Mouse (Mus musculus): ENCODE results near the gene Vstm2l. TPM values are rescaled to one million over a fixed set of nuclear protein-coding genes. Genes with fewer than 3 reads are reported as not detected.

Gene Vstm2l
- polyA plus RNA-seq, 1 experiment from 2014 or later = 11.0 TPM

DNA sequence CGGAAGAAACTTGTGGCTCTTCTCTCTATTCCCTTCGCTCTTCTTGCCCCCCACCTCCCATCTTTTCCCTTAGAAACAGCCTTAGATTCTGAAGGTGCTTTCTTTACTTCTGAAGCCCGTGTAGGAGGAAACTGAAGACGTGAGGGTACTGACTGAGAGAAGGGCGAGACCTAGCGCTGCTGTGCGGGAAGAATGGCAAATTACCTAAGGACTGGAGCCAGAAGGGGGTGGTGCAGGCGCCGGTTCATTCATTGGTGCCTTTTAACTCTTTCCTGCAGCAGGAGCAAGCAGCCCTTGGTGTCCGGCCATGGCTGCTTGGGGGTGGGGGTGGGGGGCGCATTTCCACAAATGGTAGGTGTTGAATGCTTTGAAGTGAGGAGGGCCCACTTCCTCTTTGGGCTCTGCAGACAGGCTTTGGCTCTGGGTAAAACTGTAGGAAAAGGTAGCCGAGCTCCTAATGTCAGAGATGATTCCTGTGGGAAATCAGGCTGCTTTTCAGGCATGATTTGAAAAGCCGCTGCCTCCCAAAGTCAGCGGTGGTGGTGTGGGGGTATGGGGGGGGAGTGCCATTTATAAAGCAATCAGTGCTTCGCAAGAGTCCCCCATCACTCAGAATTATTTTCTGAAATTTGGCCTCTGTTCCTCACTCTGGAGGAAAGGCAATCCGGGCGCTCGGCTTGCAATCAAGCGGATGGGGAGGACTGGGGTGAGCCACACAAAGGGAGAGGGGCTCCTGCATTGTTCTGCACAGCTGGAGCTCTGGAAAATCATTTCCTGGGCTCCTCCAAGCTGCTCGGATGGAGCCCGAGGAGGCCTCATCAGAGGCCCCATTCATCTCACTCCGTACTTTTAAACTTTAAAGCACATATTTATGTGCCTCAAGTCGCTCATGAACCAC, 60.4 kb downstream of the Vstm2l start:
- 1% methylated on average over 23 of the region's 23 CpGs for WGBS
- H3K4me1 ChIP-seq (ENCODE audit: control insufficient read depth, insufficient read depth, low read length) = peaks cover 19% of the 10 kb centered on the region
- DNase-seq (ENCODE audit: low spot score) = peak; percentile 58
- H3K9ac ChIP-seq (ENCODE audit: low read length) = peak overlapping the region; percentile 42
- peak overlapping the region; percentile 33 for H3K4me2 ChIP-seq (ENCODE audit: low read depth)
- H3K27me3 ChIP-seq (ENCODE audit: control insufficient read depth, insufficient read depth, low read length) = no peaks in the 10 kb centered on the region
- H3K9me3 ChIP-seq (ENCODE audit: control insufficient read depth, low read length) = no peaks in the 10 kb centered on the region
- no peak overlapping the region for H3K4me3 ChIP-seq (ENCODE audit: low read depth, low read length)
- peak overlapping the region; percentile 81 for H3K27ac ChIP-seq (ENCODE audit: low read depth, low read length)
- no peaks in the 10 kb centered on the region for H3K36me3 ChIP-seq (ENCODE audit: control insufficient read depth, insufficient read depth, low read length)
- no peak; the same call in 1 of the 2 replicates for ATAC-seq (ENCODE audit: insufficient read depth, low FRiP score, low TSS enrichment)

DNA sequence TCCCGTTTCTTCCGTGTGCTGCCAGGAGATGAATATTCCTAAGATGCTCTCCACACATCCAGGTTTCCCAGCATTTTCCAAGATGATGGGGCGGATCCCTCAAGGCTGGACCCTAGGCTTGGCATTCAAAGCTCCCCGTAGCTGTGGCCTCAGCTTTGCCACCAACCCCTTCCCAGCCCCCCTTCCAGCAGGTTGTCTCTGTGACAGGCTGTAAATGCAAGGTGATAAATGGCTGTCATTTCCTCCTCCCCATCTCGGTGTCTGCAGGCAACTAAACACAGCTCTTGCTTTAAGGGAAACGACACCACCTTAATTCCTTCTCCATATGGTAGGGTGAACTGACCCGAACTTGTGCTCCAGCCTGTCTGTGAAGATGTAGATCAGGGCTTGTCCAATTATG, 61.1 kb downstream of the Vstm2l start:
- ATAC-seq (ENCODE audit: insufficient read depth, low FRiP score, low TSS enrichment) (peak; percentile 45; the same call in 1 of the 2 replicates), DNase-seq (ENCODE audit: low spot score) (peak; percentile 60)
- Histone ChIP-seq H3K9me3 (ENCODE audit: control insufficient read depth, low read length) (no peaks in the 10 kb centered on the region), H3K9ac (ENCODE audit: low read length) (peak overlapping the region; percentile 42), H3K4me1 (ENCODE audit: control insufficient read depth, insufficient read depth, low read length) (peaks cover 17% of the 10 kb centered on the region), H3K4me2 (ENCODE audit: low read depth) (peak overlapping the region; percentile 33), H3K27ac (ENCODE audit: low read depth, low read length) (peak overlapping the region; percentile 81), H3K36me3 (ENCODE audit: control insufficient read depth, insufficient read depth, low read length) (no peaks in the 10 kb centered on the region), H3K27me3 (ENCODE audit: control insufficient read depth, insufficient read depth, low read length) (no peaks in the 10 kb centered on the region), H3K4me3 (ENCODE audit: low read depth, low read length) (no peak overlapping the region)
- 0% methylated on average over 7 of the region's 7 CpGs for WGBS

DNA sequence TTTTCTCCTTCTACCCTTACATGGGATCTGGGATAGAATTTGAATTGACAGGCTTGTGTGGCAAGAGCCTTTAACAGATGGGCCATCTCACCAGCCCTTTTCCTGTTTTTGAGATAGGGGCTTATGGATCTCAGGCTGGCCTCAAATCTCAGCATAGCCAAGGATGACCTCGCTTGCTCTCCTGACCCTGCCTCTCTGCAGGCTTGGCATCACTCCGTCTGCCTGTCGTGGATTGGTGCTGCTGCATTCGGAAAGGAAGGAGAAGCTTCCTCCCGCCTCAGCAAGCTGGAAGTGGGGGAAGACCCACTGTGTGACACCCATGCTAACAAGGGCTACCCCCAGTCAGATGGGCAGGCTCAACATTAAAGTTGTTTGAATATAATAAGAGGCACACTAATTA, 64.8 kb downstream of the Vstm2l start:
- Histone ChIP-seq H3K4me1 (ENCODE audit: control insufficient read depth, insufficient read depth, low read length) (peaks cover 16% of the 10 kb centered on the region), H3K4me3 (ENCODE audit: low read depth, low read length) (no peak overlapping the region), H3K9ac (ENCODE audit: low read length) (no peak overlapping the region), H3K9me3 (ENCODE audit: control insufficient read depth, low read length) (no peaks in the 10 kb centered on the region), H3K4me2 (ENCODE audit: low read depth) (no peak overlapping the region), H3K27ac (ENCODE audit: low read depth, low read length) (no peak overlapping the region), H3K27me3 (ENCODE audit: control insufficient read depth, insufficient read depth, low read length) (no peaks in the 10 kb centered on the region), H3K36me3 (ENCODE audit: control insufficient read depth, insufficient read depth, low read length) (no peaks in the 10 kb centered on the region; the same call in 1 of the 2 replicates)
- DNase-seq (ENCODE audit: low spot score) (no peak), ATAC-seq (ENCODE audit: insufficient read depth, low FRiP score, low TSS enrichment) (no peak)
- WGBS = 69% methylated on average over 5 of the region's 5 CpGs

GRCm38 (mm10) chr2:157982727-157983126, 68.3 kb downstream of the Vstm2l start:
- ATAC-seq (ENCODE audit: insufficient read depth, low FRiP score, low TSS enrichment) (no peak), DNase-seq (ENCODE audit: low spot score) (no peak)
- H3K27me3 ChIP-seq (ENCODE audit: control insufficient read depth, insufficient read depth, low read length) = no peaks in the 10 kb centered on the region
- no peak overlapping the region for H3K9ac ChIP-seq (ENCODE audit: low read length)
- H3K27ac ChIP-seq (ENCODE audit: low read depth, low read length) = no peak overlapping the region
- H3K9me3 ChIP-seq (ENCODE audit: control insufficient read depth, low read length) = no peaks in the 10 kb centered on the region
- no peaks in the 10 kb centered on the region for H3K4me1 ChIP-seq (ENCODE audit: control insufficient read depth, insufficient read depth, low read length)
- H3K36me3 ChIP-seq (ENCODE audit: control insufficient read depth, insufficient read depth, low read length) = no peaks in the 10 kb centered on the region; the same call in 1 of the 2 replicates
- no peak overlapping the region for H3K4me3 ChIP-seq (ENCODE audit: low read depth, low read length)
- 90% methylated on average over 3 of the region's 3 CpGs for WGBS
- H3K4me2 ChIP-seq (ENCODE audit: low read depth) = no peak overlapping the region

DNA sequence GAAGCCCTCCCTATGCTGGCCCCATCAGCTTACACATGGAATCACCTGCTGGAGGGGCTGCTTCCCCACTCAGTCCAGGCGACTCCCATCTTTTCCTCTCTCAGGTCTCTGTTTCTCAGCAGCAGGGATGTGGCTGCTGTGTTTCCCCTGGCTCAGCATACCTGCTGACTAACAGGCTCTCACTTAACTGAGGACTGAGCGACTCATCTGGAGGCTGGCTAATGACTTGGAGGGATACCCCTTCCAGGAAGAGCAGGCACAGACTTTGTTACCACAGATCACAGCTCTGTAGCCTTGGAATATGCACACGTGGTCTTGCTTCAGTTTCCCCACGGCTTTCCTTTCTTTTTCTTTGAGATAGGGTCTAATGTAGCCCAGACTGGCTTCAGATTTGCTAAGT, 68.8 kb downstream of the Vstm2l start:
- DNase-seq (ENCODE audit: low spot score) = no peak
- WGBS = 90% methylated on average over 4 of the region's 4 CpGs
- Histone ChIP-seq H3K4me1 (ENCODE audit: control insufficient read depth, insufficient read depth, low read length) (no peaks in the 10 kb centered on the region; the same call in 1 of the 2 replicates), H3K27ac (ENCODE audit: low read depth, low read length) (no peak overlapping the region), H3K9ac (ENCODE audit: low read length) (no peak overlapping the region), H3K36me3 (ENCODE audit: control insufficient read depth, insufficient read depth, low read length) (no peaks in the 10 kb centered on the region; the same call in 1 of the 2 replicates), H3K27me3 (ENCODE audit: control insufficient read depth, insufficient read depth, low read length) (no peaks in the 10 kb centered on the region), H3K4me3 (ENCODE audit: low read depth, low read length) (no peak overlapping the region), H3K9me3 (ENCODE audit: control insufficient read depth, low read length) (no peaks in the 10 kb centered on the region), H3K4me2 (ENCODE audit: low read depth) (no peak overlapping the region)
- ATAC-seq (ENCODE audit: insufficient read depth, low FRiP score, low TSS enrichment) = no peak

- no peaks in the 10 kb centered on the region; the same call in 1 of the 2 replicates for H3K36me3 ChIP-seq (ENCODE audit: control insufficient read depth, insufficient read depth, low read length)
- WGBS = 84% methylated on average over 4 of the region's 4 CpGs
- no peaks in the 10 kb centered on the region for H3K27me3 ChIP-seq (ENCODE audit: control insufficient read depth, insufficient read depth, low read length)
- no peaks in the 10 kb centered on the region for H3K9me3 ChIP-seq (ENCODE audit: control insufficient read depth, low read length)
- H3K4me2 ChIP-seq (ENCODE audit: low read depth) = no peak overlapping the region
- no peak for DNase-seq (ENCODE audit: low spot score)
- no peak overlapping the region for H3K9ac ChIP-seq (ENCODE audit: low read length)
- H3K27ac ChIP-seq (ENCODE audit: low read depth, low read length) = no peak overlapping the region
- no peak for ATAC-seq (ENCODE audit: insufficient read depth, low FRiP score, low TSS enrichment)
- no peak overlapping the region for H3K4me3 ChIP-seq (ENCODE audit: low read depth, low read length)
- peaks cover 2% of the 10 kb centered on the region; the same call in 1 of the 2 replicates for H3K4me1 ChIP-seq (ENCODE audit: control insufficient read depth, insufficient read depth, low read length)
These were observed 71.2 kb downstream of the Vstm2l start for GRCm38 (mm10) chr2:157985611-157986010.

GRCm38 (mm10) chr2:157986235-157986634, 71.8 kb downstream of the Vstm2l start:
- no peak for ATAC-seq (ENCODE audit: insufficient read depth, low FRiP score, low TSS enrichment)
- Histone ChIP-seq H3K9me3 (ENCODE audit: control insufficient read depth, low read length) (no peaks in the 10 kb centered on the region), H3K4me3 (ENCODE audit: low read depth, low read length) (no peak overlapping the region), H3K9ac (ENCODE audit: low read length) (no peak overlapping the region), H3K4me1 (ENCODE audit: control insufficient read depth, insufficient read depth, low read length) (peaks cover 2% of the 10 kb centered on the region; the same call in 1 of the 2 replicates), H3K4me2 (ENCODE audit: low read depth) (no peak overlapping the region), H3K27me3 (ENCODE audit: control insufficient read depth, insufficient read depth, low read length) (no peaks in the 10 kb centered on the region), H3K36me3 (ENCODE audit: control insufficient read depth, insufficient read depth, low read length) (no peaks in the 10 kb centered on the region; the same call in 1 of the 2 replicates), H3K27ac (ENCODE audit: low read depth, low read length) (0 out of 2 replicates have a peak overlapping the region, but pooled peaks have one; percentile 14)
- no peak for DNase-seq (ENCODE audit: low spot score)
- WGBS = 89% methylated on average over 6 of the region's 6 CpGs

DNA sequence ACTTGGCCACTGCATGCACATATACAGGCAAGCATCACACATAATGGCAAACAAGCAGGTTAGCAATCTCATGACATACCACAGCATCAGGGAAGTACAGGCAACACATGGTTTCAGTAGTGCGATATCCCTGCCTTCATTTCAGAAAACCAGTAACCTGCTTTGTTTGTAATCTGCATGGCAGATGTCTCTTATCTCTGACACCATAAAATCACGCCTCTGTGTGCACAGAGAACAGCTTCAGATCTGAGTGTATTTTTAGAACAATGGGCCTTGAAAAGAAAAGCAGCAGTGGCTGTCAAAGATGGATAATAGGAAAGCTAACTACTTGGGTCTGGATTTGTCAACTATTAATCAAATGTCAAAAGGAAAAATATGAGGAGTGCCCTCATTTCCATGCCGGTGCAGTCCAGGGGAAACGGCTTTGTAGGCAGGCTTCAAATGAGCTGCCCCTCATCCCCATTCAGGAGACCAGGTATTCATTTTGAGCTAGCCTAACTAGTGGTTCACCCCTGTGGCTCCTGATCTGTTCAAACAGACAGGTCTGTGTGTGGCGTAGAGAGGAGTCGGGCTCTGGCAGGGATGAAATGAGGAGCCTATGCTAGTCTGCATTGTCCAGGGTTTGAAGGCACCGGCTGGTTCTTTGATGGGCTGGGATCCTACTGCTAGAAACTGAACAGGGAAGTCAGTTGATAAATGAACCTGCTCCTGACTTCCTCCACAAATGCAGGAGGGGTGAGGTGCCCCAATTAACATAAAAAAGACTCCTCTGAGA, 74.2 kb downstream of the Vstm2l start:
- H3K36me3 ChIP-seq (ENCODE audit: control insufficient read depth, insufficient read depth, low read length) = no peaks in the 10 kb centered on the region
- H3K4me2 ChIP-seq (ENCODE audit: low read depth) = no peak overlapping the region
- no peak for ATAC-seq (ENCODE audit: insufficient read depth, low FRiP score, low TSS enrichment)
- H3K4me1 ChIP-seq (ENCODE audit: control insufficient read depth, insufficient read depth, low read length) = peaks cover 2% of the 10 kb centered on the region; the same call in 1 of the 2 replicates
- no peak overlapping the region for H3K27ac ChIP-seq (ENCODE audit: low read depth, low read length)
- H3K9me3 ChIP-seq (ENCODE audit: control insufficient read depth, low read length) = no peaks in the 10 kb centered on the region
- 52% methylated on average over 7 of the region's 7 CpGs for WGBS
- no peaks in the 10 kb centered on the region for H3K27me3 ChIP-seq (ENCODE audit: control insufficient read depth, insufficient read depth, low read length)
- no peak overlapping the region for H3K4me3 ChIP-seq (ENCODE audit: low read depth, low read length)
- no peak for DNase-seq (ENCODE audit: low spot score)
- H3K9ac ChIP-seq (ENCODE audit: low read length) = no peak overlapping the region

All from neural tube, embryonic 11.5 days (tissue).